Mouse (Mus musculus) hindlimb bud, embryonic 11.5 days (tissue): Measurements from ENCODE around the gene Serpinb3b.
"Not testable (repeated sequence)": the region's sequence is repeated elsewhere in the genome, so short reads cannot be mapped to it uniquely, and the experiment has no call there.

Source experiments
- DNase-seq: peaks from one replicate; pipeline ENCODE4 v3.0.0-alpha.2; 2012; ENCODE audit warnings: low read depth, low spot score; ENCODE audit errors: extremely low spot score

Gene Serpinb3b

GRCm38 (mm10) chr1:107278261-107278660 is at the start of gene Serpinb3b, which contains the start of gene Serpinb3c:
Serpinb3b (minus strand) TSS chr1:107278361.
Serpinb3c (minus strand) TSS chr1:107278371.
- not testable (repeated sequence) for DNase-seq

DNA sequence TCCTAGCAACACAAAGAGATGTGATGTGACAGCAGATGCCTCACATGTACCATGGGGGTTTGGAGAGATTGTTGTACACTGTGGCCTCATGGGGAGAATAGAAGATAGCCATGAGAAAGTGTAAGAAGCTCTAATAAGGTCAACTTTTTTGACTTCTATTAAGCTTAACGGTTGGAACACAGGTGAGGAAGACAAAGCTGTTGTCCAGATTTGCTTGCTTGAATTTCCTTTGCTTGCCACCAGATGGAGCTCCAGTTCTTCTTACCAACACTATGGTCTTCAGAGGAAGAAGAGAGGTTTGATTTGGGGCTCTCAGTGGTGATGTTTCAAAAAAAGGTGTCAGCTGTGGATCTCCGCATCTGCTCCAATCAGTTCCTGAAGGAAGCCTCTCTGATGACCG is 35.0 kb downstream of the Serpinb3b start:
- not testable (repeated sequence) for DNase-seq

DNA sequence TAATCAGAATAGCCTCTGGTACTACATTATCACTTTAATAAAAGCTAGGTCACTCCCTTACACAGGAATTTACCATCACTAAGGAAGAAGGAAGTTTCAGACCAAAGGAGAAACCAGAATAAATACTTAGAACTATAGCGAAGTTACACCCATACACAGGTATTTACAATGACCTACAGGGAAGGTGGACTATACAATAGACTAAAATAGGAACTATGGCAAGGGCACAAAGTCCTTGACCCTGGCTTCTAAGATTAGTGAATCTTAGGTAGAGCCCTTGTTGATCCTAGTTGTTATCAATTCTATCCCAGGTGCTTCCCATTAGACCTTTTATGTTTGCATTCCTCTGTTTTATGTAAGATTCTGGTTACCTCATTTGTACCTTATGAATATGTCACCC is 60.9 kb downstream of the Serpinb3b start:
- DNase-seq = not testable (repeated sequence)

GRCm38 (mm10) chr1:107127453-107127852 is 150.7 kb downstream of the Serpinb3b start:
- not testable (repeated sequence) for DNase-seq
